Mouse (Mus musculus) CH12.LX (cell line): ENCODE data around the gene Oas1d. TPM values are rescaled to one million over a fixed set of nuclear protein-coding genes. Genes with fewer than 3 reads are reported as not detected.

Experiments used
- DNase-seq: peaks from one replicate; pipeline ENCODE4 v3.0.0-alpha.2; 2013; ENCODE audit errors: extremely low read depth
- H3K27ac ChIP-seq: 2 replicates; pipeline ENCODE4 v1.5.1; 2012; ENCODE audit warnings: low read depth, mild to moderate bottlenecking, control low read depth, moderate library complexity; ENCODE audit not compliant: insufficient read depth
- H3K27me3 ChIP-seq: replicated peaks from 2 replicates; pipeline ENCODE3; 2012; ENCODE audit warnings: inconsistent platforms
- H3K36me3 ChIP-seq, 2 experiments: replicated peaks in 1 of 2; 2 replicates each; pipeline versions ENCODE3 to v1.6.1; 2012; ENCODE audit warnings: inconsistent platforms in 1 of 2, low read length in 1 of 2, mild to moderate bottlenecking in 1 of 2, mixed read lengths in 1 of 2, moderate library complexity in 1 of 2; ENCODE audit not compliant: control insufficient read depth in 1 of 2, insufficient read depth in 1 of 2
- H3K4me1 ChIP-seq, 2 experiments: 2 replicates each; pipeline ENCODE4 v1.6.1; 2012; ENCODE audit warnings: inconsistent platforms in 1 of 2, moderate library complexity in 1 of 2; ENCODE audit not compliant: insufficient read depth in 2 of 2, control insufficient read depth in 1 of 2
- H3K4me2 ChIP-seq: 2 replicates; pipeline ENCODE4 v1.6.1; 2012; ENCODE audit warnings: low read depth, mild to moderate bottlenecking, control low read depth; ENCODE audit not compliant: poor library complexity, insufficient read depth, severe bottlenecking
- H3K4me3 ChIP-seq, 3 experiments: fragments of 150-350 bp in 1 of 3; sonication (generic) in 1 of 3; replicated peaks in 1 of 3; 2 replicates each; pipeline versions ENCODE3 to v1.5.1; 2011 to 2012; ENCODE audit warnings: low read depth in 2 of 3, low read length in 2 of 3, mild to moderate bottlenecking in 2 of 3, moderate library complexity in 2 of 3, control low read depth in 1 of 3, improper control_type of control experiment in 1 of 3, inconsistent platforms in 1 of 3, mixed read lengths in 1 of 3; ENCODE audit not compliant: poor library complexity in 1 of 3
- H3K79me2 ChIP-seq: replicated peaks from 2 replicates; pipeline ENCODE4 v1.6.1; 2012; ENCODE audit warnings: mild to moderate bottlenecking, moderate library complexity; ENCODE audit not compliant: control insufficient read depth, poor library complexity, insufficient read depth, severe bottlenecking; ENCODE audit errors: extremely low read depth
- H3K9ac ChIP-seq: 2 replicates; pipeline ENCODE4 v1.6.1; 2012; ENCODE audit warnings: low read depth, mild to moderate bottlenecking, control low read depth, moderate library complexity; ENCODE audit not compliant: insufficient read depth
- H3K9me3 ChIP-seq: replicated peaks from 2 replicates; pipeline ENCODE3; 2012; ENCODE audit warnings: low read length, inconsistent platforms, mixed read lengths
- BHLHE40 ChIP-seq: IDR thresholded peaks from 2 replicates; pipeline ENCODE4 v1.6.1; 2011; ENCODE audit warnings: mild to moderate bottlenecking, low read depth, low read length, improper control_type of control experiment
- CHD2 ChIP-seq: IDR thresholded peaks from 2 replicates; pipeline ENCODE4 v1.6.1; 2011; ENCODE audit warnings: low read length, improper control_type of control experiment
- E2F4 ChIP-seq: IDR thresholded peaks from 2 replicates; pipeline ENCODE4 v1.6.1; 2011; ENCODE audit warnings: low read depth, low read length, improper control_type of control experiment; ENCODE audit not compliant: insufficient replicate concordance
- EP300 ChIP-seq: IDR thresholded peaks from 2 replicates; pipeline ENCODE4 v1.6.1; 2011; ENCODE audit warnings: low read length, improper control_type of control experiment
- ETS1 ChIP-seq: conservative IDR thresholded peaks from 2 replicates; pipeline ENCODE4 v1.6.1; 2012; ENCODE audit warnings: low read depth, mild to moderate bottlenecking, inconsistent platforms, low read length, improper control_type of control experiment, moderate library complexity
- KAT2A ChIP-seq: IDR thresholded peaks from 2 replicates; pipeline ENCODE4 v1.6.1; 2012; ENCODE audit warnings: low read length, improper control_type of control experiment, inconsistent platforms; ENCODE audit not compliant: insufficient replicate concordance
- MAX ChIP-seq: IDR thresholded peaks from 2 replicates; pipeline ENCODE4 v1.6.1; 2011; ENCODE audit warnings: low read length, improper control_type of control experiment
- MAZ ChIP-seq: IDR thresholded peaks from 2 replicates; pipeline ENCODE4 v1.6.1; 2012; ENCODE audit warnings: low read depth, mild to moderate bottlenecking, inconsistent platforms, low read length, improper control_type of control experiment, moderate library complexity
- NELFE ChIP-seq: IDR thresholded peaks from 2 replicates; pipeline ENCODE4 v1.6.1; 2011; ENCODE audit warnings: low read depth, low read length, improper control_type of control experiment
- SIN3A ChIP-seq: IDR thresholded peaks from 2 replicates; pipeline ENCODE4 v1.6.1; 2012; ENCODE audit warnings: low read length, improper control_type of control experiment, inconsistent platforms
- SMC3 ChIP-seq: IDR thresholded peaks from 2 replicates; pipeline ENCODE4 v1.6.1; 2011; ENCODE audit warnings: low read depth, low read length, improper control_type of control experiment
- UBTF ChIP-seq: IDR thresholded peaks from 2 replicates; pipeline ENCODE4 v1.6.1; 2012; ENCODE audit warnings: low read depth, mild to moderate bottlenecking, inconsistent platforms, low read length, improper control_type of control experiment, moderate library complexity
- USF1 ChIP-seq: IDR thresholded peaks from 2 replicates; pipeline ENCODE4 v1.6.1; 2014; ENCODE audit warnings: low read depth, mild to moderate bottlenecking, inconsistent platforms, low read length, improper control_type of control experiment
- USF2 ChIP-seq: conservative IDR thresholded peaks from 2 replicates; pipeline ENCODE4 v1.6.1; 2011; ENCODE audit warnings: low read depth, low read length, improper control_type of control experiment
- ZC3H11A ChIP-seq: IDR thresholded peaks from 2 replicates; pipeline ENCODE4 v1.6.1; 2012; ENCODE audit warnings: low read depth, mild to moderate bottlenecking, inconsistent platforms, low read length, improper control_type of control experiment
- ZKSCAN1 ChIP-seq: IDR thresholded peaks from 2 replicates; pipeline ENCODE4 v1.6.1; 2012; ENCODE audit warnings: low read depth, inconsistent platforms, low read length, improper control_type of control experiment, borderline replicate concordance
- ZMIZ1 ChIP-seq: IDR thresholded peaks from 2 replicates; pipeline ENCODE4 v1.6.1; 2012; ENCODE audit warnings: low read depth, mild to moderate bottlenecking, inconsistent platforms, low read length, improper control_type of control experiment
- dilution Hi-C: fragments of 300-500 bp; cut with MboI; formaldehyde crosslinking; loops from 2 replicates; pipeline ENCODE4 v1.14.3; 2020; ENCODE audit warnings: low sequenced_read_pairs; ENCODE audit not compliant: extremely low pct_unique_long_range_greater_than_20kb, extremely low pct_ligation_motif_present
- in situ Hi-C: fragments of 300-500 bp; cut with MboI; formaldehyde crosslinking; loops from 3 replicates; pipeline ENCODE4 v1.14.3; 2019; ENCODE audit warnings: low sequenced_read_pairs, low pct_ligation_motif_present, low pct_unique_long_range_greater_than_20kb, mixed read lengths
- polyA plus RNA-seq: library from polyadenylated mRNA; unstranded; fragments of >175 nt; gene quantifications from 2 replicates; pipeline ENCODE4 v1.2.1, GENCODE M21; 2012; ENCODE audit warnings: low read depth; ENCODE audit not compliant: insufficient read length
- total RNA-seq, 2 experiments: library from RNA; depleted of rRNA; stranded (reverse); fragments of 300-350 nt in 1 of 2; fragments of >200 nt in 1 of 2; gene quantifications; 2 replicates each; pipeline ENCODE4 v1.2.3; 2012 to 2014

The Oas1d gene
- total and polyA plus RNA-seq, 3 experiments, result not detected

DNA sequence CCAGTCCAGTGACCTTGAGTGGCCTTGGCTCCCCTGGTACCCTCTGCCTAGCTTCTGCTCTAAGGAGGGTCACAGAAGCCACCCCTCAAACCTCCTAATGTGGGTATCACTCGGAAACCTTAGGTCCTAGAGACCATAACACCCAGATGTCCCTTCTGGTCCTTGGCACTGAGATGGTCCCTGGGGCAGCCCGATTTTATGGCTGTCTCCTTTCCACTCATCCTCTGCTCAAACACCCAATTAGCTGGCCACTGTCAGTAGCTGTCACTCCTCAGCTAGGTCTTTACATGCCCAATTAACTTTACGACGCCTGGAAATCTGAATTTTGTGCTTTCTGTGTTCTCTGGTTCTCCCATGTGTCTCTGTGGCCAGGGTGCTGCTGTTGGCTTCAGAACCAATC is 51.8 kb downstream of the Oas1d start:
- in situ Hi-C loops, result no loop called here
- dilution Hi-C loops, result no loop called here
- no peak overlapping the region for H3K27ac ChIP-seq

DNA sequence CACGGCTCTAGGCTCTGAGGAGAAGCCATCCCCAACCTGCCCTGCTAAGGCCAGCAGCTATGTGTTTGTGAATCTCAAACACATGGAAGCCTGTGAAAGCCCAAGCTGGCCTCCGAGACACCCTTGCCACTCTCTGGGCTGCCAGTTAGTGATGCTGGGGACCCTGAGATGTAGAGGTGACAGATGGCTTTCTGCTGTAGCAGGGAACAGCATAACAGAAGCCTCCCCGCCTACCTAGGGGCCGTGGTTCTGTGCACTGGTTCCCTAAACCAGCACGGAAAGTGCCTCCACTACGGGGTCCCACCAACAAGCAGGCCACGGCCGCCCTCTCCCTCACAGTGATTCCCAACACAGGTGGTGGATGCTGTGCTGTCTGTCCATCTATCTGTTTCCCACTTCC is 52.6 kb downstream of the Oas1d start:
- in situ Hi-C loops (no loop called here), dilution Hi-C loops (no loop called here)
- H3K27ac ChIP-seq, result no peak overlapping the region
- no peaks in the 10 kb centered on the region for H3K36me3 ChIP-seq
- no peak overlapping the region for H3K4me3 ChIP-seq
- H3K9me3 ChIP-seq, result peaks cover 3% of the 10 kb centered on the region
- peaks cover 93% of the 10 kb centered on the region for H3K27me3 ChIP-seq
- no peak overlapping the region for H3K4me2 ChIP-seq
- DNase-seq, result no peak
- no peak for TF ChIP-seq ZMIZ1
- no peak for TF ChIP-seq E2F4
- TF ChIP-seq CHD2, result no peak
- no peak for TF ChIP-seq NELFE
- no peak for TF ChIP-seq ETS1
- no peak for TF ChIP-seq USF2
- no peak for TF ChIP-seq MAX
- no peak for TF ChIP-seq SMC3
- TF ChIP-seq UBTF, result no peak
- TF ChIP-seq MAZ, result no peak
- TF ChIP-seq USF1, result no peak
- no peak for TF ChIP-seq ZKSCAN1
- TF ChIP-seq ZC3H11A, result no peak
- TF ChIP-seq BHLHE40, result no peak
- TF ChIP-seq SIN3A, result no peak
- no peak for TF ChIP-seq EP300
- TF ChIP-seq KAT2A, result no peak
- H3K79me2 ChIP-seq, result no peaks in the 10 kb centered on the region
- no peaks in the 10 kb centered on the region for H3K4me1 ChIP-seq
- H3K9ac ChIP-seq, result no peak overlapping the region

More for the DNA sequence above, 51.8 kb downstream of the Oas1d start:
- no peak overlapping the region for H3K9ac ChIP-seq
- no peak overlapping the region for H3K4me3 ChIP-seq
- TF ChIP-seq ZKSCAN1, result no peak
- TF ChIP-seq ETS1, result no peak
- TF ChIP-seq USF2, result no peak
- TF ChIP-seq UBTF, result no peak
- TF ChIP-seq, all 38 proteins: peak for 0
- no peak for DNase-seq
- Histone ChIP-seq H3K36me3 (no peaks in the 10 kb centered on the region), H3K4me2 (no peak overlapping the region), H3K4me1 (no peaks in the 10 kb centered on the region), H3K79me2 (no peaks in the 10 kb centered on the region), H3K9me3 (peaks cover 3% of the 10 kb centered on the region), H3K27me3 (peaks cover 95% of the 10 kb centered on the region)
